Mouse (Mus musculus): ENCODE measurements around the gene Lrrfip2.

GRCm38 (mm10) chr9:111148006-111148405 is 30.6 kb downstream of the Lrrfip2 start:
- TF ChIP-seq CTCF (IDR thresholded peaks at IDR 0.05; ENCODE audit: low read depth) (no peak), EP300 (IDR thresholded peaks at IDR 0.05; ENCODE audit: low read depth) (no peak)
